Mouse (Mus musculus) ovary, postnatal 10 days (tissue): ENCODE results near the gene Sprr2a2.
"Not testable (repeated sequence)": the region's sequence is repeated elsewhere in the genome, so short reads cannot be mapped to it uniquely, and the experiment has no call there.

Experiments used
- DNase-seq: peaks from one replicate; pipeline ENCODE4 v3.0.0; 2022; ENCODE audit warnings: low spot score

The Sprr2a2 gene

DNA sequence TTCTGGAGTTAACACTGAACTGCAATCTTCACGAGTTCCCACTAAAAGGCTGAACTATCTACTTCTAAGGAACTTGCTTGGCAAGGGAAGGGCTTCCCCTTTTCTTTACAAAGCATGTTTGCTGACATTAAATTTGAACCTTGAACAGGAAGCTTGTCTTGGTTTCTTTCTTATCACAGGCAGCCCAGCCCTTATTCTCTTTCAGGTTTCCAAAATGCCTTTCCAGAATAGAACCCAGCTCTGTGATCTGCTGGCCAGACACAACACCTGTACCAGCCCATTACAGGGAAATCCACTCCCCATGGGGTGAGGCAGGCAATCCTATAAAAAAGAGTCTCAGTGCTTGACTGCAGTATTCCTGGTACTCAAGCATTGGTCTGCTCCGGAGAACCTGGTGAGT lies at the start of gene Sprr2a2, which contains the start of gene Sprr2a1:
Sprr2a2 (plus strand) TSS at position 352 of the 400 bp plus-strand sequence.
Sprr2a1 (plus strand) TSS at position 231 of the 400 bp plus-strand sequence.
- not testable (repeated sequence) for DNase-seq

DNA sequence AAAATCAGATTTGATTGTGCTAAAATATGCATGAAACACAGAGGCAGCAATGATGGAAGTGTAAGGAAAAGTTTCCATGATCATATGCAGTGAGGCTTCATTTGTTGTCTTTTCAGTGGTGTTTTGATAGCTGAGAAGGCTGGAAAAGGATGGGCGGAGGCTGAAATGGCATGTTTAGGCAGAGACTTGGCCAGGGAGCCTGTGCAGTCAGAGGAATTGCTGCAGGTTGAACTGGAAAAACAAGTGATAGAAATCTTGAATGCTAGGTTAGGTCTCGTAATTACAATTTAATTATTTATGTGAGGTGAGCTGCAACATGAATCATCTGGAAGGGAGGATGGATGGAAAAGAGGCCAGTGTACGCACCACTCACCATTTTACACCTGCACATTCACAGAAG lies 45.9 kb upstream of the Sprr2a2 start:
- DNase-seq: no peak

GRCm38 (mm10) chr3:92176880-92177279 lies 38.8 kb upstream of the Sprr2a2 start:
- no peak for DNase-seq

DNA sequence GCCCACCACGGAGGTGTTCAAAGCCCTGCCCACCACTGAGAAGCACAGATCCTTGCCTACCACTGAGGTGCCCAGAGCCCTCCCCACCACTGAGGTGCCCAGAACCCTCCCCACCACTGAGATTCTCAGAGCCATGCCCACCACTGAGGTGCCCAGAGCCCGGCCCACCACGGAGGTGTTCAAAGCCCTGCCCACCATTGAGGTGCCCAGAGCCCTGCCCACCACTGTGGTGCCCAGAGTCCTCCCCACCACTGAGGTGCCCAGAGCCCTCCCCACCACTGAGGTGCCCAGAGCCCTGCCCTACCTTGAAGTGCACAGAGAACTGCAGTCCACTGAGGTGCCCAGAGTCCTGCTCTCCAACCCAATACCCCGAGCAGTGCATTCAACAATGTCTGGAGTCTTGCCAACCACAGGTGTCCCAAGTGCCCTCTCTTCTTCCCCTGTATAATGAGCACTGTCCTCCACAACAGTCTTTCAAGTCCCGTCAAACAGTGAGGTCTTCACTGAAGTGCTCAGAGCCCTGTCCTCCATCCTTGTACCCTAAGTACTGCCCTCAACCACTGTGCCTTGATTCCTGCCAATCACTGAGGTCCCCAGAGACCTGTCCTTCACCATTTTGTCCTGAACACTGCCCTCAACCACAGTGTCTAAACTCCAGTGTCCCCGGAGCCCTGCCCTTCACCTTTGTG lies 20.1 kb upstream of the Sprr2a2 start:
- no peak for DNase-seq

DNA sequence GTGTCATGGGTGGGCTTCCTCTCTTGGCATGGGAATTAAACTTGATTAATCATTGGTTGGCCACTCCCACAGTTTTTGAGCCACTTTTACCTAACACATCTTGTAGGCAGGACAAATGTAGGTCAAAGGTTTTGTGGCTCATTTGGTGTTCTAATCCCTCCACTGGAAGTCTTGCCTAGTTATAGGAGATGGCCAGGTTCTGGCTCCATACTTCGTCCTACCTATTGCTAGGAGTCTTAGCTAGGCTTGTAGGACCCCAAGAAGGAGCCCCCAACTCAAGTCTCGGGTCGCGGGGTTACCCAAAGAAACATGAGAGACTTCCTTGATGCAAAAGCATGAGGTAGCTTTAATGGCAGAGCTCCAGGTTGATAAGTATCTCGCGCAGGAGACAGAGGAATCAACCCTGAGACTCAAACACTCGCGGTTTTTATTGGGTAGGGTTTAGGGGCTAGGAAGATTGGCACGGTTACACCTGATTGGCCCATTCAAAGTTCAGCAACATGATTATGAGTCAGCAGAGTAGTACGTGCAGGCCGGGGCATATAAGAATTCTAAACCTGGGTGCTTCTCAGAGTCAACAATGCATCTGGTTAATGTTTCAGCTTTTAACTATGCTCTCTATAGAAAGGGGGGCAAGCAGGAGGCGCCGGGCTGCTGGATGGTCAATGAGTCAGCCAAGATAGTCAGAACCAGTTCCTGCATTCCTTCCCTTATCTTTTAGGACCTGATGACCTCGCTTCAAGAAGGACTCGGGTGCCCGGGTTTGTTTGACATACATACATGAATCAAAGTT lies 4.4 kb upstream of the Sprr2a2 start:
- DNase-seq: not testable (repeated sequence)

DNA sequence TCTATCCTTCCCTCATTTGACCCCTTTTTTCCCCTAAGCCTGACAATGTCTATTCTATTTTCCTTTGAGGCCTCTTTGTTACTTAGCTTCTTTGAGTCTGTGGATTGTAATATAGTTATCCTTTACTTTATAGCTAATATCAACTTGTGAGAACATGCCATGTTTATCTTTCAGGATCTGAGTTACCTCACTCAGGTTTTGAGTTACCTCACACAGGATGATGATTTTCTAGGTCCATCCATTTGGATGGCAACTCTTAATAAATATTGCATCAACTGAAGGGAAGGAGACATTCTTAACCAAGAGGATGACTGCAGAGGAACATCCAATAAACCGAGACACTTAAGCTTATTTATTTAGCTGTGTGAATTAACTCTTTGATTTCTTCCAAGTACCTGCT lies 3.7 kb upstream of the Sprr2a2 start:
- DNase-seq: not testable (repeated sequence)

GRCm38 (mm10) chr3:92213651-92214050 lies 2.1 kb upstream of the Sprr2a2 start:
- not testable (repeated sequence) for DNase-seq

DNA sequence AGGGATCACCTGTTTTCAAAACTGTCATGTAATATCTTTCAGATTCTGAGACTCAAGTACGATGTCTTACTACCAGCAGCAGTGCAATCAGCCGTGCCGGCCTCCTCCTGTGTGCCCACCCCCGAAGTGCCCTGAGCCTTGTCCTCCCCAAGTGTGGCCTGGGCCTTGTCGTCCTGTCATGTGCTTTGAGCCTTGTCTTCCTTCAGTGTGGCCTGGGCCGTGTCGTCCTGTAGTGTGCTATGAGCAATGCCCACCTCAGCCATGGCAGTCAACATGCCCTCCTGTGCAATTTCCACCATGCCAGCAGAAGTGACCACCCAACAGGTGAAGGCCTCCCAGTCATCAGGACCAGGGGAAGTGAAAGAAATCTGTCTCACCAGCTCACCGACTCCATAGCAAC lies 3.3 kb downstream of the Sprr2a2 start:
- DNase-seq: not testable (repeated sequence)

GRCm38 (mm10) chr3:92223708-92224107 lies 8.0 kb downstream of the Sprr2a2 start:
- not testable (repeated sequence) for DNase-seq

DNA sequence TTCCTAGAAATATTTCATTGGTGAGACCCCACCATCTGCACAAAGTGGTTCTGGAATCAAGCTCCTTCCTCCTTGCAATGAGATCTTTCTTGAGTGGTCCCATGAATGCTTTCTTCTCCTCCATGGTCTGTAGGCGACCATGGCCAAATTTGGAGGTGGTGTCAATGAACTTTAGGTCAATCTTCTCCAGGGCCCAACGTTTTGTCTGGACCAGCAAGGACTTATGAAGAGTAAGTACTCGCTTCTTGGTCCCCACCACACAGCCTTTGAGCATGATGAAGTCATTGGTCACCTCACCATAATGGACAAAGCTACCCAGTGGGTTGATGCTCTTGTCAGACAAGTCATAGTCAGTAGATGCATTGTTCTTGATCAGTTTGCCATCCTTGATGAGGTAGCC lies 11.7 kb downstream of the Sprr2a2 start:
- DNase-seq: not testable (repeated sequence)

- not testable (repeated sequence) for DNase-seq
Measured at GRCm38 (mm10) chr3:92236463-92237189, 20.9 kb downstream of the Sprr2a2 start.

DNA sequence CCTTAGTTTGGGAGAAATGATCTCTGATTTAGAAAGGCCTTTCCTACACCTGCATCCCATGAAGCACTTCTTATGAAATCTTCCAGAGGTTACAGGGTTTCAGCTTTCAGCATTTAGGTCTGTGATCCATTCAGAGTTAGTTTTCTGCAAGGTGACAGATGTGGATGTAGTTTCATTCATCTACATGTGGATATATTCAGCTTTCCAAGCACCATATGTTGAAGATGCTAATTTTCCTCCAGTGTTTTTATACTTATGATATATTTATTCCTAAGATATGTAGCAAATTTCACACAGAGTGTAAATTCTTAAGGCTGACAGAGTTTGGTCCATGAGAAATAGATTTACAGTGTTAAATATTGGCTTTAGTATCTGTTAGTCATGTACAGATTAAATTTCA lies 23.0 kb downstream of the Sprr2a2 start:
- DNase-seq: not testable (repeated sequence)

DNA sequence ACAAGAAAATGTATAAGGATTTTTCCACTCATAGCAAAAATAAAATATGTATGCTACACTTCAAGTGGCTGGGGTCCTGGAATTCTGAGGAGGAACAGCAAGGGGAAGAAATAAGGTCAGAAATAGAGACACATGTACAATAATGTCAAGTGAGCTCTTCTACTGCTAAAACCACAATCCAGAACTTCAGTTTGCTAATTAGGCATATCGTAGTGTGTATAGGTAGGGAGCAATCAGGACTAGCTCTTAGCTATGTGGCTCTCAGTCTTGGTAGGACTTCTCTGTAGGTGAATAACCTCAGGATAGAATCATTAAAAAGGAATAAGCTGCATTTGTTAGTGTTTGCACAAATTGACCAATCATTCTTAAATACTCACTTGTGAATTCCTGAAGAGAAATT lies 23.5 kb downstream of the Sprr2a2 start:
- DNase-seq: not testable (repeated sequence)

DNA sequence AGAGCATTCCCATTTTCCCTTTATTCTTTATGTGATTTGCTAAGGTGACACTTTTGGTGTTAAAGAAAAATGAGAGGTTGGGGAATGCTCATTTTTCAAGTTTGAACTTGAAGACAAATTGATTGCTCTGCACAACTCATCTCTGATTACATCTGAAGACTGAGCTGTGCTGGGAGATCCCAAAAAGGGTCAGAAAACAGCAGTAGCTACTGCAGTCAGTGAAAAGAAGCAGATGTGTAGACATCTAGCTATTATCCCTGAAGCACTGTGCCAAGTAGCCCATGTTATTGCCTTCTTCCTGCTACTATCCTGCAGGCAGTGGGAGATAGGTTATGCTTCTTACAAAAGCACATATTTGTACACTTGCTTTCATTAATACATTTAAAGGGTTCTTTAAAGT lies 29.1 kb downstream of the Sprr2a2 start:
- DNase-seq: not testable (repeated sequence)

GRCm38 (mm10) chr3:92246245-92246644 lies 30.5 kb downstream of the Sprr2a2 start:
- DNase-seq: not testable (repeated sequence)

DNA sequence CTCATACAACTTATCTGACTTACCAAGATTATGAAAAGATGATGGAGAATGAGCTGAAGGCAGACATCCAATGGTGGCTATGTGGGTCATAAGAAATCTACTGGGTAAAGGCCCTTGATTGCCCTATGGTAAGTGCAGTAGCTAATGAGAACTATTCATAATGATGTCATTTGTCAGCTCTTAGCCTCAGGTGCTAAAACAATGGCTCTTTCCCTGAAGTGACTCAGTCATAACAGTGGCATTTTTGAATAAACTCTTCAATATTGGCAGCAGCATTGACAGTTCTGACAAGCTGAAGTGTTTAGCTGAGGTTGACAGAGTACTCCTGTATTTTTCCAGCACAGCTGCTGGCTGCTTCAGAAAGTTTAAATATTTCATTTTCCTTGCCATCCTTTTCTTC lies 32.8 kb downstream of the Sprr2a2 start:
- not testable (repeated sequence) for DNase-seq

GRCm38 (mm10) chr3:92250450-92250849 lies 34.7 kb downstream of the Sprr2a2 start:
- DNase-seq: not testable (repeated sequence)

DNA sequence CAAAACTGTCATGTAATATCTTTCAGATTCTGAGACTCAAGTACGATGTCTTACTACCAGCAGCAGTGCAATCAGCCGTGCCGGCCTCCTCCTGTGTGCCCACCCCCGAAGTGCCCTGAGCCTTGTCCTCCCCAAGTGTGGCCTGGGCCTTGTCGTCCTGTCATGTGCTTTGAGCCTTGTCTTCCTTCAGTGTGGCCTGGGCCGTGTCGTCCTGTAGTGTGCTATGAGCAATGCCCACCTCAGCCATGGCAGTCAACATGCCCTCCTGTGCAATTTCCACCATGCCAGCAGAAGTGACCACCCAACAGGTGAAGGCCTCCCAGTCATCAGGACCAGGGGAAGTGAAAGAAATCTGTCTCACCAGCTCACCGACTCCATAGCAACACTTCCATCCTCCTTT lies 38.1 kb downstream of the Sprr2a2 start:
- DNase-seq: not testable (repeated sequence)

DNA sequence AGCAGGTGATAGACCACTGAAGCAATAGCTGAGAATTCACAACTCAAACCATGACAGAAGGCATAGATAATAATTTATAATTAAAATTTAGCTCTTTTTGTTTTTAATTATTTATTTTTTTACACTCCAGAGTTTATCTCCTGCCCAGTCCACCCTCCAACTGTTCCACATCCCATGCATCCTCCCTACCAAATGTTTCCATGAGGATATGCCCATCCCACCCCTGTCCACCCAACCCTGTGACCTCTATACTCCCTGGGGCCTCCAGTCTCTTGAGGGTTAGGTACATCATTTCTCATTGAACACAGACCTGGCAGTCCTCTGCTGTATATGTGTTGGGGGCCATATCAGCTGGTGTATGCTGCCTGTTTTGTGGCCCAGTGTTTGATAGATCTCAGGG lies 42.8 kb downstream of the Sprr2a2 start:
- DNase-seq: not testable (repeated sequence)

- not testable (repeated sequence) for DNase-seq
Measured at GRCm38 (mm10) chr3:92263462-92263861, 47.7 kb downstream of the Sprr2a2 start.

DNA sequence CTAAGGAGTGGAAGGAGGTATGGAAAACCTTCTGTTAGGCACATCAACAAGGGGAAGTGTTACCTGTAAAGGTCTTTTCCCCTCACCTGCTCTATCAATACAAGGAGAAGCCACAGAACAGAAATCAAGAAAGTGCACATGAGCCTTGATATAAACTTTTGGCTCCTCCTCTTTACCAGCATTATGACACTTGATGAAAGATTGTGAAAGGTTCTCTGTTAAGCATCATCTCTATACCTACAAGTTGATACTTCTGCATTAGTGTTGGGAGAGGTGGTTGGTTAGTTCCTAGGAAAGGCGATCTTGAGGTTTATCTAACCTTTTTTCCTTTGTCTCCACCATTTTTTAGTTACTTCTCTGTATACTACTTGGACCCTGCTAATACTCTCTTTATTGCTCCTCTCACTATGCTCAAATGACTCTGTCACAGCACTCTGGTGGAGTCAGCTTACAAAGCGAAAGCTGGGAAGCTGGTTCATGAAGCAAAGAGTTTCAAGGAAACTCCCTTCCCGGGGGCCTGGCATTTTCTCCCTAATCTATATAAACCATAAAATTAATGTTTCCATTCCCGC lies 55.8 kb downstream of the Sprr2a2 start:
- not testable (repeated sequence) for DNase-seq

DNA sequence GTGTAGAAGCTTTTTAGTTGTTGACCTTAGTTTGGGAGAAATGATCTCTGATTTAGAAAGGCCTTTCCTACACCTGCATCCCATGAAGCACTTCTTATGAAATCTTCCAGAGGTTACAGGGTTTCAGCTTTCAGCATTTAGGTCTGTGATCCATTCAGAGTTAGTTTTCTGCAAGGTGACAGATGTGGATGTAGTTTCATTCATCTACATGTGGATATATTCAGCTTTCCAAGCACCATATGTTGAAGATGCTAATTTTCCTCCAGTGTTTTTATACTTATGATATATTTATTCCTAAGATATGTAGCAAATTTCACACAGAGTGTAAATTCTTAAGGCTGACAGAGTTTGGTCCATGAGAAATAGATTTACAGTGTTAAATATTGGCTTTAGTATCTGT lies 57.8 kb downstream of the Sprr2a2 start:
- not testable (repeated sequence) for DNase-seq
